Mouse (Mus musculus) c-Kit-positive CD71-positive TER-119-positive erythroid progenitor cells, embryonic 14.5 days (primary cell): ENCODE measurements at regions not wholly inside any gene's neighbourhood (a gene's known extent, or its start where the extent isn't known, plus 50 kb on each side); places are given as distances from the start of the nearest gene placed in this dataset.

Experiments
- DNase-seq: peaks from one replicate; pipeline ENCODE4 v3.0.0-alpha.2; 2013; ENCODE audit warnings: low spot score

DNA sequence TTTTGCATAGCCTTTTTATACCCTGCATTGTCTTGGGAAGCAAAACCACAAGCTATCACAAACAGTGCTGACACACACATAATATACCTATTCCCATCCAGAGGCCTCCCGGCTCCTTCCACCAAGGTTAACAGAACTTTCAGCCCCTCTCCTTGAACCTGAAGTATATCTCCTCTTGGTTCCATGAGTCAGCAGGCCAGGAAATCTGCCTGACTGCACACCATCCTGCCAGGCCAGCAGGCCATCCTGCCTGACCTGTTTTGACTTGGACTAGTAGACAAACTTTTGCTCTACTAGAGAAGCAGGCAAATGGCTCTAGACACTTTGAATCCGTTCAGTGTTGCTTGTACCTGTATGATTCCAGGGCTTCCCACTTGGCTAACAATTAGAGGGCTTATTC lies 547.6 kb upstream of the N6amt1 start:
- no peak for DNase-seq

DNA sequence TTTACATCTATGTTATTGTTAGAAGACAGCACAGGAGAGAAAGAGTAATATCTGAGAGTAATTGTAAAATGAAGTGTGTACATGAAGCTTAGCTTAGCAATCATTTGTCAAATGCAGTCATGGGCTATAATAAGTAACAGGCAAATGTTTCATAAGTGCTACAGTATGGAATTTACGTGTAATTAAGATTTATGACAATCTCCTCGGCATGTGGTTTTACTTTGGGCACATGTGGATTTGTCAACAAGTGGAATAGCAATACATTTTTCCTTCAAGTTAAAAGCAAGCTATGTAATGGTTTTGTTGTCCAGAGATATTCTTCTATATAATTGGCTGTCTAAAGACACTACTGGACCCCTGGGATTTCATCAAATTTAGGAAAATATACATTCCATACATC lies 577.9 kb upstream of the N6amt1 start:
- DNase-seq, result no peak

- no peak for DNase-seq
Observed at GRCm38 (mm10) chr16:86772586-86772985, 581.4 kb upstream of the N6amt1 start.

DNA sequence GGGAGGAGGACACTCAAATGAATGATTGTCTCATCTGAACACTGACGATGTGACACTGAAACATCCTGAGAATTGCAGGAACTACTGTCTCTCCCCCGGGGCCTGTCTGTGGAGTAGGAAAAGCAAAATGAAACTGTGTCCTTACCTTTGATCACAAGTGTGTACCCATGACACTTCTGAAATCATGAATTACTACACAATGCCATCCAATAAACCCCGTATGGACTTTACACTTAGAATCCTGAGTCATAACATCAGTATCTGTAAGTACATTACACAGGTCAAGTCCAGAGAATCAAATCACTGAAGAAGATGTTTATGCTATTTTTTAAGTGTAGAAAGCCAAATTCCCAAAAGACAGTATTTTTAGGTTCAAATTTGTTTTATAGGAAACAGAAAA lies 585.1 kb upstream of the N6amt1 start:
- no peak for DNase-seq

- no peak for DNase-seq
Observed at GRCm38 (mm10) chr16:86768355-86768754, 585.6 kb upstream of the N6amt1 start.

GRCm38 (mm10) chr16:86765974-86766373 lies 588.0 kb upstream of the N6amt1 start:
- no peak for DNase-seq

GRCm38 (mm10) chr16:86741236-86741635 lies 612.7 kb upstream of the N6amt1 start:
- DNase-seq, result no peak

- no peak for DNase-seq
Observed at GRCm38 (mm10) chr16:86718982-86719771, 634.8 kb upstream of the N6amt1 start.

GRCm38 (mm10) chr16:86718353-86718752 lies 635.6 kb upstream of the N6amt1 start:
- no peak for DNase-seq

DNA sequence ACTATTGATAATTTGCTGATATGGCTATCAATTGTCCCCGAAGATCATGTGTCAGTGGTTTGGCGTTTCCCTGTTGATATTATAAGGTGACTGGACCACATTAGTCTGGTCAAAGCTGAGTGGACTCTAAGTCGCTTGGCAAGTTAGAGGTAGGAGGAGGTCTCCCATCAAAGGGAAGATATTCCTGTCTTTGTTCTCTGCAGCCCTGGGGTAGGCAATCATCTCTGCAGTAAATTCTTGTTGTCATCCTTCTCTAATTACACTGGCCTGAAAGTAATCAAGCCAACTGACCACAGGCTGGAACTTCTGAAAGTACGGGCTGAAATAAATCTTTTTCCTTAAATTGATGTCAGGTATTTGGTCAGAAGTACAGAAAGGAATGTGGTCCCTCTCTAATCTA lies 652.3 kb upstream of the N6amt1 start:
- DNase-seq, result no peak

- no peak for DNase-seq
Observed at GRCm38 (mm10) chr16:86694497-86694896, 659.5 kb upstream of the N6amt1 start.

DNA sequence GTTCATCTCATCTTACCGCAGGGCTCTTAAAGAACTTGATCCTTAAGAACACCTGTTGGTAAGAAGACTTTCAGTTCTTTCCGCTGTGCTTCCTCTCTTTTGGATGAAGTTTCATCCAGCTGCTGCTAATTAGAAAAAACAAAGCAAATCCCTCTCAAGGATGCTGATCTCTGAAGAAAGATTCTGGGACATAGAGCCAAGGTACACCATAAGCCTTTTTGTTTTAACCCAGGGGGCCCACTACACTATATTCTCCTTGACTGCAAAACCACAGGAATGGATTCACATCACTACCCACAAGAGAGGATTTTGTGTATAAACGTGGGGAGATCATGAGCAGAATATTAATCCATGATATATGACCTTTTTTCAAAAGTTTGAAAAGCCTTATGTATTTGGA lies 694.8 kb upstream of the N6amt1 start:
- DNase-seq, result no peak

DNA sequence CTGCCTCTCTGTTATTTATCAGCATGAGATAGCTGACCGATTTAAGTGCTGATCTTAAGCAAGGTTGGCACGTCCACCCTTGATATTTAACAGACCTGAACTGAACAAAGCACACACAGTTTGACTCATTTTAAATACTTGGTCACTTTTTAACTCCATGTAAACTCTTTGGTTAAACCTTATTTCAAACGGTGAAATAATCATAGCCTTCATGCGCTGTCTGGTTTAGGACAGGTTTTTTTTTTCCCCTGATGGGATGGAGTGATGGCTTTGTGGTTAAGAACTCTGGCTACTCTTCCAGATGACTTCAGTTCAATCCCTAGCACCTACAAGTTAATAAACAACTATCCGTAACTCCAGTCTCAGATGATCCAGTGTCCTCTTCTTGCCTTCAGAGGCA lies 706.7 kb upstream of the N6amt1 start:
- no peak for DNase-seq

- DNase-seq, result no peak
Observed at GRCm38 (mm10) chr16:86646753-86647152, 707.2 kb upstream of the N6amt1 start.

DNA sequence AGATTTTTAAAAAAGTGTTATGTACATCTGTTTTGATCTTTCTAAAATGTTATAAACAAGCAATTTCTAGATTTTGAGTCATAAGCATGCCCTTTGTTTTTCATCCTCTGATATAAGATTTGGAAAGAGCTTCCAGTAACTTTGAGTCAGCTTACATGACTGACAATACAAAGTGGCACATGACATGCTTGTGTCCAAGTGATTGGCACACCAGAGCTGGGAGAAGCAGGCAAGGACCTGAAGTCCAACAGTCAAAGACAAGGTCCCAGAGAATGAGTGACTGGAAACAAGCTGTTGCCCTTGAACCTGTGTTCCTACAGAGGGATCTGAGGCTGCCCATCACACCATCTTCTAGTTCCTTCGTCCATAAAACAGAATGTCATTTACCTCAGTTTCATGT lies 708.5 kb upstream of the N6amt1 start:
- no peak for DNase-seq

DNA sequence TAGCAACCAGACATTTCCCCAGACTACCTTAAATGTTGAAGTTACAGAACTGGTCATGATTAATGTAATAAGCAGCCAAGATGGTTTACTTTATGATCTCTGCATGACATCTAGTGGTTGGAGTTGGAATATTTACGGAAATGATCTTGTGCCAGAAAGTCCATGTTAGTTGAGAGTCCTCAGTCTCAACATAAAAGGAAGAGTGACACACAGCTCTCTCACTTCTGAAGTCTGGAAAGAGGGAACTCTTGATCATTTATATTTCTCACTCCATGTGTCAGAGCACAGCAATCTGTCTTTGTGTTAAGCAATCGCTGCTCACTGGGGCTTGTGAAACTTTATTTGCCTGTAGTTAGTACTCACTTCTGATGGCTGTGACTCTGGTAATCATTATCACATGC lies 709.1 kb upstream of the N6amt1 start:
- DNase-seq, result no peak

GRCm38 (mm10) chr16:86604166-86604565 lies 702.5 kb upstream of the Adamts5 start:
- no peak for DNase-seq

DNA sequence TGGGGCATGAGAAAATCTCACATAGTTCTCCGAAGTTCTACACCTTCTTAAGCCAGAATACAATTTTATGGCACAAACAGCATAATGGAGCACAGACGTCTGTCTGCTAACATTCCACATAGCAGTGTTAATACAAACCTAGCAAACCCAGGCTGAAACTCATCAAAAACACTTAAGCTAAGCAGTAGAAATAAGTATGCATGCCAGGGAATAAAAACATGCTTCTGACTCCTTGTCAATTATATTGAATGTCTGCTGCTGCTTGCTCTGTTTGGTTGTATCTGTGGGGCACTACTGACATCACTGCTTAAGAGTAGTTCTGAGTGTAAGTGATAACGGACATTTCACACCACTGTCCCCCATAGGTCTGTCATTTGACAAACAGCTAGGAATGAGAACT lies 693.4 kb upstream of the Adamts5 start:
- no peak for DNase-seq

GRCm38 (mm10) chr16:86586044-86586443 lies 684.4 kb upstream of the Adamts5 start:
- no peak for DNase-seq

DNA sequence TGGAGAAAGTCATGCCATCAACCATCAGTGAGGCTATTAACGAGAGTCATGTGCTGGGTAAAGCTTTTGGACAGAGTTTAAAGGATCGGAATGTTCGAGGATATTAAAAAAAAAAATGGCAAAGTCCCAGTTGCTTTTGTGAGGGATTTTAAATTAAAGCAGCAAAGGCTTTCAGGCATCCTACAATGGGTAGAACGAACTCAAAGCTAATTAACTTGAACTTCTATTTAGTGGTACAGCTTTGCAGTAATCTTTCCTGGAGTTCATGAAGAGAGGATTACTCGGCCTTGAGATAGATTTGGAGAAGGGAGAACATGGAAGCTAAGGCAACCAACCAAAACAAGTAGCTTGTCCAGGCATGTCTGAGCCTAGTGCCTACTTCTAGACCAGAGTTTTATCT lies 676.7 kb upstream of the Adamts5 start:
- no peak for DNase-seq

DNA sequence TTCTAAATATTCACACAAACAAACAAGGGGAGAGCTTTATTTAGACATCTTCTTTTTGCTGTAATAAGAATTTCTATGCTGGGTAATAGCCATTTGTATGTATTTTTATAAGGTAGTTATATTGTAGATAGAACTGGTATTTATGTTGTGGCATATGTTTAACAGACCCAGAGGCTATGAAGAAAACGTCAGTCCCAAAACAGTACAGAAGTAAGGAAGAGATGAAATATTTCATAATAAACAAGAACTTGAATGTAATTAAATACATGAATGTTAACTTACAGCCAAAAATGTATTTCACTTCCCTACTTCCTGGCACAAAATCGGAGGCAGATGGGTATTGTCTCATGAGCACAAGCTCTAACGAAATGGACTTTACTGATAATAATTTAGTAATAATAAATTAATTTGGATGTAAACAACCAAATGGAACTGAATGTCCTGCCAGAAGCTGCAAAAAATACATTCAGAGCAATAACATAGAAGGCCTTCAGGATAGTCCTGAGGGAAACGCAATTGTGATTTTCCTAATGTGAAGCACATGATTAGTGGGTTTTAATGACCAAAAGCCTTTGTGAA lies 645.9 kb upstream of the Adamts5 start:
- no peak for DNase-seq

DNA sequence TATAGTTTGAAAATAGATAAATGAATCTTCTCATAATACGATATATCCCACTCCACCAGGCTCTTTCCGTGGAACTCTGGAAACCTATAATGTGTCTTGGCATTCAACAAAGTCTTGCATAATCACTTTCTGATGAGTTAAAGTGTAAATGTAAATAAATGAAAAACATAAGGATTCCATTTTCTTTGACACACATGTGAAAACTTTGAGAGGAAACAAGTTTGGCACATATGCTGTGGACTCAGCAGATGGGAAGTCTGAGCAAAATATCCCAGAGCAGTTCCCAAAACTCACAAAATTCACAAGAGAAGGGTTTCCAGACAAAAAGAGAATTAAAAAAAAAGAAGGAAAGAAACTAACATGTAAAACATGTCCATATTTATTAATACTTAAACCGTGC lies 645.3 kb upstream of the Adamts5 start:
- no peak for DNase-seq

GRCm38 (mm10) chr16:86544121-86544520 lies 642.5 kb upstream of the Adamts5 start:
- no peak for DNase-seq

- no peak for DNase-seq
Observed at GRCm38 (mm10) chr16:86536479-86536878, 634.9 kb upstream of the Adamts5 start.
